Mouse (Mus musculus): ENCODE data around the gene Tnnt1.

GRCm38 (mm10) chr7:4479674-4480073 lies 36.5 kb downstream of the Tnnt1 start:
- TF ChIP-seq POLR2A (IDR thresholded peaks at IDR 0.05; ENCODE audit: control insufficient read depth, extremely low read depth, insufficient read depth, low read length, poor library complexity) (no peak), CTCF (IDR thresholded peaks at IDR 0.05; ENCODE audit: borderline replicate concordance, control insufficient read depth, extremely low read depth, insufficient read depth, low read length, poor library complexity) (no peak)
